Mouse (Mus musculus) telencephalon, adult 2 months (tissue): ENCODE measurements around the gene Rph3al.

Experiments
- DNase-seq: peaks from one replicate; pipeline ENCODE4 v3.0.0-alpha.2; 2011; ENCODE audit warnings: low read depth, low spot score

Gene Rph3al

DNA sequence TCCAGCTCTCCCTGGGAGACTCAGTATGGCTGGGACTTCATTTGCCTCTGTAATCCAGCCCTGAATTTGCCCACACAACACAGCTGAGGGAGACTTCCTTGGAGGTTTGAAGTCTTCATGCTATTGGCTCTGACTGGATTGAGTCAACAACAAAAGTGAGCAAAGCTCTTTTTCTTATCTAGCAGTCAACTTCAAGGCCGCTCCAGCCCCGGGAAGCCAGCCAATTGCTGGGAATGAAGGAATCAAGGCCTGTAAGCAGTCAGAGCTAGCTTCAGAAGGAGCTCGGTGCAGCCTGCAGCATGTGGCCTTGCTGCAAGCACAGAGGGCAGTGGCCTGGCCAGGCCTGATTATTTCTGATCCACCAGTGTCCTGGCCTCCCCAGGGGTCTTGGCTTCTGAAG lies 126.3 kb downstream of the Rph3al start:
- peak; percentile 26 for DNase-seq

DNA sequence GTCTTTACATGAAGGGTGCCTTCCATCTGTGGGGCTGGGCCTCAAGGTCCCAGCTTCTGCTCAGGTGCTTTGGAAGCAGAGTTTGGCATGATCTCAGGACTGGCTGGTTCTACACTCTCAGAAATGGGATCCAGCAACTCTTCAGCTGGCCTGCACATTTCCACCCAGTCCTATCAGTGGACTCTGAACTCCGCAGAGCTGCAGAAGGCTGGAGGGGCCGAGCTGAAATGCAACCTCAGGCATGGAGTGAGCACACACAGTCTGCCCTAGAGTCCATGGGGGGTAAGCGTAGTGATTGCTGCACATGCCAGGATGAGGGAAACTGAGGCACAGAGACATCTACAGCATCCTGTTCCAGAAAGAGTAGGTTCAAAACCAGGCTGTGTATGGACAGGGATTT lies 127.7 kb downstream of the Rph3al start:
- no peak for DNase-seq

DNA sequence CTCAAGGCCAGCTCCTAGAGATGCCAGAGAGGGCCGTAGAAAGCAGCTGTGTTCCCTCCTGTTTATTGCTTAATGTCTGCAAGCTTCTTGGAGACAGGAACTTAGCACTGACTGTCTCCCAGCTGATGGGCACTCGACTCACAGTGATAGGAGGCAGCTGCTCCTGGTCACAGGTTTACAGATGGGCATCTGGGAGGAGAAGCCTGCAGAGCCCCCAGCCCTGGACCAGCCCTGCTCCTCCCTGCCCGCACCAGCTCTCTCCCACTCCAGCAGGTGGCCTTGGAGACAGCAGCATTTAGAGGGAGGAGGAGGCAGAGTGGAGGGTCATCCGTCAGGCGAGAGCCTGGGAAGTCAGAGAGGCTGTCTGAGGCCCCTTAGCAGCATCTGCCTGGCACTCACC lies 130.7 kb downstream of the Rph3al start:
- no peak for DNase-seq

DNA sequence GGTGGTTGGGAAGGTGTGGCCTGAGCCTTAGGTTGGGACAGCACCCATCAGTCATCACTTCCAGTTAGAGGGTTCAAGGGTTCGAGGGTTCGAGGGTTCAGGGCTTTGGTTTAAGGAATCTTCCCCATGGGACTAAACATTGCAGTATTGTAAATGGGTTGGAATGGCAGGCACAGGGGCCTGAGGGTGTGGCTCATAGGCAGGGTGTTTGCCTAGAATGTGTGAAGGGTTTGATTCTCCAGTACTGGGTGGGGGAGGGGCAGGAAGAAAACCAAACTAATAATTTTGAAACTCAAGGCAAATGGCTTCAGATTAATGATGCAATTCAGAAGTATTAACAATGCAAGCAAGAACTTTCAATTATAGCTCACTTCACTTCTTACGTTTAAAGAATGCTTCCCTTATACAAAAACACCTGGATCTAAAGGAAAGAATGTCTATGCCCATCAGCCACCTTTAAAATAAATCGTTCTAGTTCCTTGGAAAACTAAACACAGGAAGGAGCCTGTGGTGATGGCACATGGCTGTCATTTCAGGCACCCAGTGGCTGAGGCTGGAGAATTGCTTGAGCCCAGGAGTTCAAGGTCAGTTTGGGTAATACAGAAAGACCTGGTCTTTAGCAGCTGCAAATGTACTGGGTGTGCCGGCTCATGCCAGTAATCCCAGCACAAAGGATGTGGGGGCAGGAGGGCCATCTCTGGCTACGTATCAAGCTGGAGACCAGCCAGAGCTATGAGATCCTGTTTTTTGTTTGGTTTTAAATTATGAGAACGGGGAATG lies 136.3 kb downstream of the Rph3al start:
- no peak for DNase-seq

DNA sequence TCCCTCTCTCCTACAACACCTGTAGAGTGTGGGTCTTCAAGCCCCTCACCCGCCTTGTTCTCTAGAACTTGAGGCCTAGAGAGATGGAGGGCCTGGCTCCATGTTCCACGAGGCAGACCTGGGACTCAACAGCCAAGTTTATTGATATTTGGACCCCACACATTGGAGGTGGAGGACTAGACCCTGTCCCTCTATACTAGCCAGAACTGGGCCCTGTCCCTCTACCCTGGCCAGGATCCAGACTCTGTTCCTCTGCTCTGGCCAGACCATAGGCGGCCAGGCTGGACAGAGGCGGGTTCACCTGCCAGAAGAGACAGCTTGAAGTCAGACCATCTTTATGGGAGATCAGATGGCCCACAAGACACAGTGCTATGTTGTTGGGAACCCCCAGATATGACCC lies 136.9 kb downstream of the Rph3al start:
- no peak for DNase-seq

DNA sequence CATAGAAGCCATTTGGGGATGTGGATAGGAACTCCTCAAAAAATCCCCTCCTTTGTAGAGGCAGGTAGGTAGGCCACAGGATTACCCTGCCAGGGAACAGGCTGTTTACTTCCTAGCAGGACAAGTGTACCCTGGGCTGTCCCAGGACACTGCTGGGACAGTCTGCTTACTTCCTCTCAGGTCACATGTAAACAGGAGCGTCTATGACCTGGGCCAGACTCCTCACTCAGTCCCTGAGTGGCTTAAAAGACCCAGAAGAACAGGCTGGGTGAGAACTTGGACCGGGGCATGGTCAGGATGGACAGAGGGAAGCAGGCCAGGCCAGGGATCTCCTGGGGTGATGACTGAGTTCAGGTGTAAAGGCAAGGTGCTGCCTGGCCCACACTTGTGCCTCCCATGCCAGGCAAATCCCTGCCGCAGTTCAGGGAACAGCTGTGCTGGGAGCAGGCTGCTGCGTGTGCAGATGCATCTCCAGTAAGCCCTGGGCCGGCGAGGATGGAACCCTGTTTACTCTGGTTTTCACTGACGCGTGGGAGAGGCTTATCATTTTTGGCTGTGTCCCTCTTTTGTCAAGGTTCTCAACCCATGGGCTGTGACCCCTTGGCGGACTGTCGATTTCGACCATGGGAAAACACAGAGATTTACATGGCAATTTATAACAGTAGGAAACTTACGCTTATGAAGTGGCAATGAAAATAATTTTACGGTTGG lies 141.5 kb downstream of the Rph3al start:
- no peak for DNase-seq

DNA sequence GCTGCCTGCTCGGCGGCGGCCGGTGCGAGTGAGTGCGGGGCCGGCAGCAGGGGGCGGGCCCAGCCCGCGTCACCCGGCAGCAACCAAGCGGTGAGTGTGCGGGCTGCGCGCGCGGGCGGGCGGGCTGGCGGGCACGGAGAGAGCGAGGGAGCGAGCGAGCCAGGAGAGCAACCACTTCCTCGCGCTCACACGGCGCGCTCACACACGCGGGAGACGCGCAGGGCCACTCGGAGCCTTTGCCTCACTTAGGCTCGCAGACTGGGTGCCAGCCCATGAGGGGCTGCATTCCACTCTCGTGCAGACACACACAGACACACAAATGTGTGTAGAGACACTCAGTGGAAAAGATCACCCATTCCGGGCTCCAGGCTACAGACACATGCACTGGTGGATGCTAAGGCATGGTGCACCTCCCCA lies 142.2 kb downstream of the Rph3al start, which contains the start of gene Doc2b:
Gene Doc2b, minus strand, starts transcription at position 21 of the 417 bp plus-strand sequence.
- DNase-seq: no peak

DNA sequence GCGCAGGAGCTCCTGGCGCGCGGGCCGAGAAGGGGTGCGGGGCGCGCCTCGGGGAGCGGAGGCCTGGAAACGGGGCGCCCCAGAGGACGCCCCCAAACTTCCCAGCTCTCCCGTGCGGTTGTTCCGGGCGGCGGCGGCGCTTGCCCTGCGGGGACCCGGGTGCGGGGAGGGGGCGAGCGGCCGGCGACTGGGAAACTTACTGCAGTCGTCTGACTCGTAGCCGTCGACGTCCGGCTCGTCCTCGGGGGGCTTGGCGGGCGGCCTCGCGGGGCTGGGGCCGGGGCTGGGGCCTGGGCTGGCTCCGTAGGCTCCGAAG lies 142.9 kb downstream of the Rph3al start:
- DNase-seq: no peak

DNA sequence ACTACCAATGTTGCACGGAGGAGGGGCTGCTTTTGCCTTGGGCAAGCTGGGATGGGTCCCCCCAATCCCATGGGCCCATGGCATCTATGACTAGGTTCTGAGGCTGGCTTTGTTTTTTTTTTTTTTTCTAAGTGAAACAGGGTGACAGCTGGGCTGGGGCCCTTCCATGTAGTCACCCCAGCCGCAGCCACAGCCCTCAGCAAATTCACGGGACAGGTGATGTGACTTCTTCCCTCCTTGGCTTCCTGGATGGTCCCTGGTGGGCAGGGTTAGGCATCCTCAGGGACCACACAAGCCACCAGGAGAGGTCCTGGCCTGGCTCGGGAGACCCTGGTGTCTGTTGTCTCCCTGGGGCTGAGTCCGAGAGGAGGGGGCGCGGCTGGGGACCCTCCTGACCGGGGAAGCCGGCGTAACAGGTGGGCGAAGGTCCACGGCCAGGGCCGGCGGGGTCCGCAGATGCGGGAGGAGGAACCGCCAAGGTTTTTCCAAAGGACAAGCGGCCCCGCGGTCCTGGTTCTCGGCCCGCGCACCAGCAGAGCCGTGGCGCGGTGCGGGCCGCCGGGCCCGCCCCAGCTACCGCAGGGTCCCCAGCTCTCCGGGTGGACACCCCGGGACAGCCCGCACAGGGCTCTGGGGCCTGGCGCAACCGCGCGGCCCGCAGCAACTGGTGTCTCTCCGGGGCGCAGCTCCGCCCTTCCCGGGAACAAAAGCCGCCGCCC lies 143.5 kb downstream of the Rph3al start:
- DNase-seq: no peak

DNA sequence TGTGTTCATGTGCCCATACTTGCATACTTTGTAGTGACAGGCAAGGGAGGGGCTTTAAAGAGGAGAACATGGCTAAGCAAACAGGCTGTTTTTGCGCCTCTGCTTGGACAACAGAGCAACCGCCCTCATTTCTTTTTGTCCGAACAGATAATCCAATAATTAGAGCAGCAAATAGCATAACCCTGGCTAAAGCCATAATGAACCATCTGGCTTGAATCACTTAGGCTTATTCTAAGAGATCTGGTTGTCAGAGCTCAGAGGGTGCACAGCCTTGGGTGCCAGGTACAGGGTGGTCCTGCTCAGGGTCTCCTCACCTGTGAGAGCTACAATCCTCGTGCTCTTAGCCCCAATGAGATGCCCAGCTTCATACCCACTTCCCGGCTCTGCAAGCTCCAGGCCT lies 144.9 kb downstream of the Rph3al start:
- no peak for DNase-seq

DNA sequence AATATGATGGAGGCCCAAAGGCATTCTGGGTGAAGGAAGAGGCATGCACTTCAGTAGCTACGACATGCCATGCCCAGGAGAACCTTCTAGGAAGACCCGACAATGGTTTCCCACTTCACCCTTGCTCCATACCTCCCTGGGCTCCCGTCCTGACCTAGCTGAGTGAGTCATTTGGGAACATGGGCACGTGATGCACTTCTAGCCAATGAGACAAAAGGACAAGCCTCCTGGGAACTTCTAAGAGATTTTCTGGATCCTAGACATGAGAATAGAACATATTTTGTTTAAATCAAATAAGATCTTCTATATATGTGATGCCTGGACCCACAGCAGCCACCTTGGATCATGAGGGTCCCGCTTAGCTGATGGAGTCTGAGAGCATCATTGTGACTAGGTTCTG lies 145.7 kb downstream of the Rph3al start:
- no peak for DNase-seq

DNA sequence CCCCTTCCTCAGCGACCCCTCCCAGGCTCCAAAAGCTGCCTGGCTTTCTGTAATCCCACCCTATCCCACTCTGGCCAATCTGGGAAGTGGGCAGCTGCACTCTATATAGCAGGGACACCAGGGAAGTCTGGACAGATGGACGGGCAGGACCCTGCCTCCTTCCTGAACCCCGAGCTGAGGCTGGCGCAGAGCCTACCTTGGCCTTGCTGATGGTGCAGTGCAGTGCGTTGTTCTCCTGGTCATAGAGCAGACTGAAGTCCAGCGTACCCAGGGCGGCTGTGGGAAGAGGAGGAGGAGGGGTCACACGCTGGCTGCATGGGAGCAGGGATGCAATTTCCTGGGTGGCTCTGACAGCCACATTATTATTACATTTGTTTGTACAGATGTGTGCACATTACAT lies 152.3 kb downstream of the Rph3al start:
- DNase-seq: no peak

DNA sequence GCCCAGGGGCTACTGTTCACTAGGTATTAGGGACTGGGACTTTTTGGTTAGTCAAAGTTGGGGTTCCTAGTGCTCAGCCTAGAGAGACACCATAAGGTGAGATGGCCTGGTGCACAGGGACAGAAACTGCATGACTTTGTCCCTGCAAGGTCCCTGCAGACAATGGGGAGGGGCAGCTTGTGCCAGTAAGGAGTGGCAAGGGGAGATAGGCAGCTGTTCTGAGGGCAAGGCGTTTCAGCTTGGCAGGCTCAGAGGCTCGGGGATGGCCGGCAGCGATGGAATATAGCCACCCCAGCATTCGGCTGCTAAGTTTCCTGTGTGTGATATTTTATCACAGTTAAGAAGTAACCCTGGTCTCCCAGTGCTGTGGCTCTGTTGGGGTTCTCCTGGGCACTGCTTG lies 154.4 kb downstream of the Rph3al start:
- DNase-seq: no peak

DNA sequence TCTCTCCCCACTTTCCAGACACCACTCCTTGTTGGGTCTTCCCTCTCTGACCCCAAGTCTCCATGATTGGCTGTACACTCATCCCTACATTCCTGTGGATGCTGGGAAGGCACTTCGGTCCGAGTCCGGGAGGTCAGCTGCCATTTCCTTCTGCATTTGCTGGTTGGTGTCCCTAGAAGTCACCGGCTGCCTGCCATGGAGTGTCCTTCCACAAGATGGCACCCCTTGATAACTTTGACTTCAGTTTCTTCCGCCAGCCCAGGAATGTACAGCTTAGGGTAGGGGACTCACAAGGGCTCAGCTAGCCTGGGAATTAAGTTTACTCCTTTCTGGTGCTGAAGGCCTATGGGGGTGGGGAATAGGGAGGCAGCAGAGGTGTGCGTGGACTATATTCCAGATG lies 156.3 kb downstream of the Rph3al start:
- DNase-seq: no peak
